Mouse (Mus musculus): ENCODE data around the gene Dnah14.

GRCm38 (mm10) chr1:181862676-181863374 lies 286.5 kb downstream of the Dnah14 start:
- TF ChIP-seq CTCF (conservative IDR thresholded peaks at IDR 0.05; ENCODE audit: low read length) (no peak), POU5F1 (IDR thresholded peaks at IDR 0.05; ENCODE audit: borderline replicate concordance, low read length) (no peak), NANOG (IDR thresholded peaks at IDR 0.05; ENCODE audit: borderline replicate concordance, low read length) (no peak)

Measured in E14TG2a.4 (cell line).